Mouse (Mus musculus): ENCODE data around the gene Emilin3. TPM values are rescaled to one million over a fixed set of nuclear protein-coding genes. Genes with fewer than 3 reads are reported as not detected.
"Not testable (repeated sequence)": the region's sequence is repeated elsewhere in the genome, so short reads cannot be mapped to it uniquely, and the experiment has no call there.

The Emilin3 gene
- not detected in 2 replicates for total RNA-seq (2015)
- total RNA-seq (2017): not detected in 2 replicates

- no peak for ATAC-seq (ENCODE audit: poor library complexity, severe bottlenecking)
These were observed at the start of gene Emilin3 for GRCm38 (mm10) chr2:160912231-160912671. Emilin3 (minus strand) TSS chr2:160912328.

DNA sequence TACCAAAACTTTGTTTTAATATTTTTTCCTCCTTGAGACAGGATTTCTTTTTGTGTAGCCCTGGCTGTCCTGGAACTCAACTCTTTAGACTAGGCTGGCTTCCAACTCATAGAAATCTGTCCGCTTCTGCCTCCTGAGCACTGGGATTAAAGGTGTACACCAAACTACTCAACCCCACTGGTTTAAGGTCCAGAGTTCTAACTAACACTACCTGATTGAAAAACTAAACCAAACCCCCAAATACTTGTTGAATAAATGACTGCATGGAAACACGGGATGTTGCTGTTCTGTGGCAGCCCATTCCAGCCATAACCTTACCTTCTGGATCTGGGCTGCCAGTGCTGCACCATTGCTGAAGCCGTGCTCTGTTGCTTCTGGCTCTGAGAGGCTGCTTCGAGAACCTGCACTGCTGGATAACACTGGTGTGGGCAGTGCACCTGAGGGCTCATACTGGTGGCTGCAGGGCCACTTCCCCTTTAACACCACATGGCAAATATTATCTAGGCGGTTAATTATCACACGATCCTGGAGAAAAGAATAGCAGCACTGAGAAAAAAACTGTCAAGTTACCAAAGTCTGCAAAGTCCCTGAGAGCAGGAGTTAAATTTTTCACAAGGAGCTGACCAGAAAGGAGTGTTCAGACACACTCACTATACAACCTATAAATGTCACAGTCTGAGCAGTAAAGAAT, 49.0 kb upstream of the Emilin3 start:
- no peak for ATAC-seq (ENCODE audit: poor library complexity, severe bottlenecking)

GRCm38 (mm10) chr2:160959901-160960300, 47.8 kb upstream of the Emilin3 start:
- no peak for ATAC-seq (ENCODE audit: poor library complexity, severe bottlenecking)

- ATAC-seq (ENCODE audit: poor library complexity, severe bottlenecking): no peak
These were observed 46.6 kb upstream of the Emilin3 start for GRCm38 (mm10) chr2:160958737-160959136.

DNA sequence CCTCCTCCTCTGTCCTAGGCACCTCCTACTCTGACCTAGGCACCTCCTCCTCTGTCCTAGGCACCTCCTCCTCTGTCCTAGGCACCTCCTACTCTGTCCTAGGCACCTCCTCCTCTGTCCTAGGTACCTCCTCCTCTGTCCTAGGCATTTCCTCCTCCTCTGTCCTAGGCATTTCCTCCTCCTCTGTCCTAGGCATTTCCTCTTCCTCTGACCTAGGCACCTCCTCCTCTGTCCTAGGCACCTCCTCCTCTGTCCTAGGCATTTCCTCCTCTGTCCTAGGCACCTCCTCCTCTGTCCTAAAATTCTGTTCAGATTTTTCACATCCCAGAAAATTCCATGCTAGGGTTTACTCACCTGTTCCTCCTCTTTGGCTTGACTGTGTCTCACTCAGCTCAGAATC, 45.7 kb upstream of the Emilin3 start:
- ATAC-seq (ENCODE audit: poor library complexity, severe bottlenecking): not testable (repeated sequence)

- ATAC-seq (ENCODE audit: poor library complexity, severe bottlenecking): not testable (repeated sequence)
These were observed 45.2 kb upstream of the Emilin3 start for GRCm38 (mm10) chr2:160957307-160957706.

- no peak for ATAC-seq (ENCODE audit: poor library complexity, severe bottlenecking)
These were observed 43.2 kb upstream of the Emilin3 start for GRCm38 (mm10) chr2:160955331-160955730.

DNA sequence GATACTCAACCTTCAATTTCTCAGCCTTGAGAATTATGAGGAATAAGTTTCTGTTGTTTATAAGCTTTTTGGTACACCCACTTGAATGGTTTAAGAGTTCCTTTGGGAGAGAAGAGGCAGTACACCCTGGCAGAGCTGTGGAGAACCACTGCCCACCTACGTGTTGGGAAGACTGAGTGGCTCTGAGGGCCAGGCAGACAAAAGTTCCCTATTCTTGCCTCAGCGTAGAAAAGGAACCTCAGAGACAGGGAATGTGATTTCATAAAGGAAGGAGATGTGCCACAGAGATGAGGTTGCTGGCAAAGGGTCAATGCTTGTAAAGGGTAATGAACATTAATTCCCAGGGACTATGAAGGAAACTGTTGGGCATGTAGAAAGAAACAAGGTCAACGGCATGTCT, 42.4 kb upstream of the Emilin3 start:
- no peak for ATAC-seq (ENCODE audit: poor library complexity, severe bottlenecking)

DNA sequence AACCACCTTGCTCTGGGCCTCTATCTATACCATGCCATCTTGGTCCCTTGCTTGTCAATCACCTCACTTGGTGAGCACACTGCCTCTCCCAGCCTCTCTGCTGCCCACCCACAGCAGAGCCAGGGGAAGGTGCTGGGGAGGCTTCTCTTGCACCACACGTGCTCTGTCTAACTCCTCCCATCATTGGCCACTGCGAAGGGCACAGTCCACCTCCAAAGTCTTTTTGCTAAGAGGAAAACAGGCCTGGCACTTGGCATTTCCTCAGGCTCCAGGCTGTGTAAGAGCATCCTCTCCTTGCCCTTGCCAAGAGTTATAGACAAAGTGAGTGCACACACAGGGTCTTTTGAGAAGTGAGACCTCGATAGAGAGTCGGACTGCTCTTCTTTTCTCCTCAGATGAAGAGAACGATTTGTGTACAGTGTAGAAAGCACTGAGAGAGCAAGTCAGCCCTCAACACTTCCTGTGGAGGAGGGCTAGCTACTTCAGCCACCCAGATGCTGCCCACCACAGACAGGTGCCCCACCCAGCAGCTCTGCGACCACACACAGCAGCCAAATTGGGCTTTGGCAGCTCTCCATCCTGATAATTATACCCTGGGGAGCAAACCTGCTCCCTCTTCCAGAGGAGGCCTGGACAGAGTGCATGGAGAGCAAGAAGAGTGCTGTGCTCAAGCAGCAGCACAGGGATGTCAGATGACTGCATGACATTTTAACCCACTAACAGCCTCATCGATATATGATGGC, 41.2 kb upstream of the Emilin3 start:
- no peak for ATAC-seq (ENCODE audit: poor library complexity, severe bottlenecking)

GRCm38 (mm10) chr2:160951595-160951994, 39.5 kb upstream of the Emilin3 start:
- no peak for ATAC-seq (ENCODE audit: poor library complexity, severe bottlenecking)

GRCm38 (mm10) chr2:160942443-160942842, 30.3 kb upstream of the Emilin3 start:
- ATAC-seq (ENCODE audit: poor library complexity, severe bottlenecking): no peak

- ATAC-seq (ENCODE audit: poor library complexity, severe bottlenecking): no peak
These were observed 29.0 kb upstream of the Emilin3 start for GRCm38 (mm10) chr2:160940930-160941709.

DNA sequence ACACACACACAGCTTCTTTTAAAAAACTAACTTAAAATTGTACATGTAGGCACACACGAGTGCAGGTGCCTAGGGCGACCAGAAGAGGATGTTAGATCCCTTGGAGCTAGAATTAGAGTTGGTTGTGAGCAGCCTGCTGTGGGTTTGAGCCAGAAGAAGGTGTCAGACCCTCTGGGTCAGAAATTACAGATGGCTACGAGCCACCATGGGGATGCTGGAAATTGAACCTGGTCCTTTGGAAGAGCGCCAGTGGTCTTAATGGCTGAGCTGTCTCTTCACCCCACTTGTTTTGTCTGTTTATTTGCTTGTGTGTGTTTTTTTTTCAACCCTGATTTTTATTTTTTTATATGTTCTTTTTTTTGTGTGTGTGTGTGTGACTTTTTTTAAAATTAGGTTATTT, 22.3 kb upstream of the Emilin3 start:
- no peak for ATAC-seq (ENCODE audit: poor library complexity, severe bottlenecking)

GRCm38 (mm10) chr2:160933890-160934289, 21.8 kb upstream of the Emilin3 start:
- no peak for ATAC-seq (ENCODE audit: poor library complexity, severe bottlenecking)

DNA sequence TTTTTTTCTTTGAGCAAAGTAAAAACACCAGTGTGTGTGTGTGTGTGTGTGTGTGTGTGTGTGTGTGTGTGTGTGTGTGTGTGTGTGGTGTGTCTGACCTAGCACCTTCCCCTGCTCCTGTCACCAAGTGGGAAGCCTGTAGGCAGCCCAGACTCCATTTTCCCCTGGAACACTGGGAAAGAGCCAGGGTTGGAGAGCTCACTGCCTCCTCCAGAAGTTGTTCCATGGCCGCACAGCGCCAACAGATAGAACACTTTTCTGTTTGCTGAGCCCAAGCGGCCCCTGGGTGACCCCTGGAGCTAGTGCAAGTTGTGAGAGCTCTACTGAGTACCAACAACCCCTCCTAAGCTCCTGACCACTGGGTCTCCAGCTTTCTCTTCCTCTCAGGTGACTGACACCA, 20.9 kb upstream of the Emilin3 start:
- no peak for ATAC-seq (ENCODE audit: poor library complexity, severe bottlenecking)

DNA sequence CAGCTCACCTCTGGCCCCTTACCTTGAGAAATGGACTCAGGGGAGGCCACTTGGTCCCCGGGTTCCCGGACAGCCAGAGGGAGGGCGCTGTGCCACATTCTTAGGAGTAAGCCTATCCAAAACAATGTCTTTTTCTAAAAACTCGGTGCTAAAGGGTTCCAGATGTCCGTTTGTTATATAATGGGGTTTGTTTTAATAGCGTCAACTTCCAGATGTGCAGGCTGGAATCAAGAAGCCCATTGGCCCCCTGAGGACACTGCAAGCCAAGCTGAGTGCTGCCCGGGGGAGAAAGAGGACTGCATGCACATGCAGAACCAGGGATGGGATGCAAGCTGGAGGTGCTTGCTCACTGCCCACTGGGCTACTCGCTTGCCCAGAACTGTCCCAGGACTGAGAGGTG, 20.2 kb upstream of the Emilin3 start:
- no peak for ATAC-seq (ENCODE audit: poor library complexity, severe bottlenecking)

DNA sequence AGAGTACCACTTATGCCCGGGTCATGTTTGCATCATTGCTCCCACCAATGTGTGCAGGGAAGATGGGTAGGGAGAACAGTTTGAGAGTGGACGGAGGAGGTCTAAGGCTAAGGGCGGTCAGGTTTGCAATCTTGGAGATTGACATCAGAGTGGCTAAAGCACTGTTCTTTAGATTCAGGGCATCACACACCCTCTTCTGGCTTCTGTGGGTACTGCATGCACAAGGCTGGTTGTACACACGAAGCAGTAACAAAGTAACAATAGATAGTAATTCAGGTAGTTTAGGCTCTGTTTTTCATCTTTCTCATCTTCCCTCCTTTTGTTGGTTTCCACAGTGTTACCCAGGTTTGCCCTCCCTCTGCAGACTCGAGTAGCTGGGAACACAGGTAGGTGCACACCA, 19.2 kb upstream of the Emilin3 start:
- ATAC-seq (ENCODE audit: poor library complexity, severe bottlenecking): no peak

GRCm38 (mm10) chr2:160925203-160925602, 13.1 kb upstream of the Emilin3 start:
- ATAC-seq (ENCODE audit: poor library complexity, severe bottlenecking): no peak

GRCm38 (mm10) chr2:160921285-160921684, 9.2 kb upstream of the Emilin3 start:
- no peak for ATAC-seq (ENCODE audit: poor library complexity, severe bottlenecking)

- ATAC-seq (ENCODE audit: poor library complexity, severe bottlenecking): no peak
These were observed 6.7 kb upstream of the Emilin3 start for GRCm38 (mm10) chr2:160918930-160919215.

DNA sequence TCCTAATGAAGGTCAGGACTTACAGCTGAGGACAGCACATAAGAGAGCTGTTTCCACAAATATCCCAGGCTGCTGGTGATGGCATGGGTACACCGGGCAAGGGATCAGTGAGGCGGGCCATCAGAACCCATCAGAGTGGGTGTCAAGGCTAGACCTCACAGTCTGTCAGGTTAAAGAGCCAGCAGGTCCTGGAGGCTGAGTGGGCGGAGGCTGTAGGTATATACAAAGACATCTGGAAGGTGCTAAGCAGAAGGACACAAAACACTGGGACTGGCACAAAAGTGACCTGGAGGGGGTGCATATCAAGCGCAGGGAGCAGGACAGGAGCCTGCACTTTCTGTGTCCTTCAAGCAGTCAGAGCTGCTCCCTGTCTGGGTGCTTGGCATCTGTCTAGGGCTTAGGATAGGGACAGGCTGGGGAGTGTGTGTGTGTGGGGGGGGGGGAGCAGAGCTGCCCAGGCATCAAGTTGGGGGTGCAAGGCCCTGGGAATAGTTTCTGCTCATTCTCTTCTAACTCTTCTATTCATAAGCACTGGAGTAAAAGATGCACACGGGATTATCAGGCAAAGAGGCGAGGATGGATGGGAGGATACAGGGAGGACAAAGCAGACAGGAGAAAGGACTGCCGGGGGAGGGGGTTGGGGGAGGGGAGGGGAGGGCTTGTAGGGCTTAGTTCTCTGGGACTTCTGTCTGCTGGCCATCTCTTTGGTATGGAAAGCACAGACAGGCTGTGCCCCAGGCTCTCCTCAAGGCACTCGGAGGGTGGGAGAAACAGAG, 6.2 kb upstream of the Emilin3 start:
- no peak for ATAC-seq (ENCODE audit: poor library complexity, severe bottlenecking)
